Mouse (Mus musculus) ZHBTc4 (cell line): ENCODE data around the gene Olfr906.

ENCODE experiments used
- DNase-seq: peaks from one replicate; pipeline ENCODE4 v3.0.0-alpha.2; 2011; ENCODE audit warnings: low read depth, low spot score

The Olfr906 gene

DNA sequence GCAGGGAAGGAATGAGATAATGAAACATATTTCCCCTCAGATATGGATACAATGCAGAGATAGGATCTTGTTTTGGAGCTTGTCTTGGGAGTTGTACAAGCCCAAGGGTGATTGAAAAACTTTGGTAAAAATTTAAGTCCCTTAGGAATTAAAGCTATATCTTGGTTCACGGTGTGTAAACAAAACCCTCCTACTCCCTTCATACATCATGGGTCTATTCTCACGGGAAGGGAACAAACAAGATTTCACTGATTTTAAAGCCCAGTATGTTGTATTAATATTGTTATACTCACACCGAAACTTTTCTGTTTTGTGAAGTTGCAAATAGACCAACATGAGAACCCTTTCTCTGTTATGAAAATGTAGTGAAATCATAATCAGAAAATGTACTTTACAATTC is at the start of gene Olfr906:
Olfr906 (plus strand) TSS at position 301 of the 400 bp plus-strand sequence.
- DNase-seq, result no peak

DNA sequence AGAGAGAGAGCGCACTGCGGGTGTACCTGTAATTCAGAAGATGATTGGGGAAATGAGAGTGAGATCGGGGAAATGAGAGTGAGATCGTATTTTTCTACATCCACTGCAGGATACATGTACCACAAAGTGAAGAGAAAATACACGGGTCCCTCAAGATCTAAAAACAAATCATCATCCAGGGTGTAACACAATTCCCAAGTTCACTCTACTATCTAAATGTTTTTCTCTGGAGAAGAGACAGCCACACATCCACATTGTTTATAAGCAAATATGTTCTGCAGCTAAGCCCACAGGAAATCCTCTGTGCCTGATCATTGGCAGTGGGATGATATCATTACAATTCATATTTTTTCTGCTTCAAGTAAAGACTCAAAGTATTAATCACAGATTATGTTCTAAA is 39.5 kb upstream of the Olfr906 start, which contains the start of gene Olfr902:
Olfr902 (plus strand) TSS at position 301 of the 400 bp plus-strand sequence.
- DNase-seq, result no peak

DNA sequence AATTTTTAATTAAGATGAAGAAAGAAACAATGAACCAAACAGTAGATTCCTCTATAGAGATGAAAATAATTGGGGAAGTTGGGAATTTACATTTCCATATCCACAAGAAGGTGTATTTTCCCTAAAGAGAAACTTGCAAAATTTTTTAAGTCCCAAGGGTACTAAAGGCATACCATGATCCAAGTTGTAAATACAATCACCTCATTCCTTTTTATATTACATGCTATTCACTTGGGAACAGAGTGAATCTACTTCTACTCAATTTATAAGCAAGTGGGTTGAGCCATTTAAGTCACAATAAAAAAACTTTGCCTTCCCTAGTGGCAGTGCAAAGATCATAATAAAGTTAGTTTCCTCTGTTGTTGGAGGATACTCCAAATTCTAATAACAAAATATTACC is 24.0 kb upstream of the Olfr906 start, which contains the start of gene Olfr904:
Olfr904 (plus strand) TSS at position 301 of the 400 bp plus-strand sequence.
- DNase-seq, result no peak

DNA sequence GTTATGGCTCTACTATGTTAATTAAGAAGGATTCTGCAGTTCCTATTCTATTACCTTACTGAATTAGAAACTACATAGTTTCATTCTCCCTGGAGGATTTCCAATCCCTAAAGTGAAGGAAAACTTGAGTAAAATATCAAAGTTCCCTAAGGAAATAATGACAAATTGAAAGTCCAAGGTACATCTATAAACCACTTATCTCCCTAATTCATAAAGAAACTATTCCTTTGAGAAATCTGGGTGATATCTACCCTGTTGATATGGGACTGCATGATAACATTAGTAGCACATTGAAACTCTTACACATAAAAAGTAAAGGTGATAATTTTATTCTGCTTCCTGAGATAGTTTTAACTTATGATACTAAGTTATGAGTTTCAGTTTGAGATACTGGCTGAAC is 16.1 kb upstream of the Olfr906 start, which contains the start of gene Olfr905:
Olfr905 (plus strand) TSS at position 301 of the 400 bp plus-strand sequence.
- DNase-seq, result no peak

DNA sequence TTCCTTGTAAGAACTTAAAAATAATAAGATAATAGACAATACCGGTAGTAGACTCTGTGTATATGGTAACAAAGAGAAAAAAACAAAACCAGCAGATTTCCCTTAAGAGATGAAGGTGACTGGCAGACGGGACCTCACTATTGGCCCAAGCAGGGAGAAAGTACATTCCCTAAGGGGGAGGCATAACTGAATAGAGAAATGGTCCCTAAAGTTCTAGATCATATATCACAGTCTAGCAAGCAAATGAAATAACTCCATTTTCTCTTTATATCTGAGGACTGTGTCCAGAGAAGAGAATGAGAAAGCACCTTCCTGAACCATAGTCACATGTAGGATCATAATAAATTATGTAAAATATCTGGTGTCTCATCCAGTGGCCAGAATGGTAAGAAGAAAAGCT is 8.6 kb downstream of the Olfr906 start, which contains the start of gene Olfr907:
Olfr907 (plus strand) TSS at position 301 of the 400 bp plus-strand sequence.
- DNase-seq, result no peak

DNA sequence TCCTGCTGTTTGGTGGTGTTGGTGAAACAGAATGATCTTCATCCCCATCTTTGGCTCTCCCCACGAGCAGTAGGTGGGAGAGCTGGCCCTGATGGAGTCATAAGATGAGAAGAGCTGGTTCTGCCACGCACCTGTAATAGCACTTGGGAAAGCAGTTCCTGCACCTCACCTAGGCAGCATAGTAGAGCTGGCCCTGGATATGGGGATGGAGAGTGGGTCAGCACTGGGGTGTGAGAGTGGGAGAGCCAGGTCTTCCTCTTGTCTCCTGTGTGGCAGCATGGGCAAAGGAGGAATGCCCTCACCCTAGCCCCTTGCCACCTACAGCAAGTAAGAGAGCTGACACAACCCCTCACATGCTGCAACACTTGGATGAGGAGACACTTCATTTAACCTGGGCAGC is 25.5 kb downstream of the Olfr906 start:
- no peak for DNase-seq

DNA sequence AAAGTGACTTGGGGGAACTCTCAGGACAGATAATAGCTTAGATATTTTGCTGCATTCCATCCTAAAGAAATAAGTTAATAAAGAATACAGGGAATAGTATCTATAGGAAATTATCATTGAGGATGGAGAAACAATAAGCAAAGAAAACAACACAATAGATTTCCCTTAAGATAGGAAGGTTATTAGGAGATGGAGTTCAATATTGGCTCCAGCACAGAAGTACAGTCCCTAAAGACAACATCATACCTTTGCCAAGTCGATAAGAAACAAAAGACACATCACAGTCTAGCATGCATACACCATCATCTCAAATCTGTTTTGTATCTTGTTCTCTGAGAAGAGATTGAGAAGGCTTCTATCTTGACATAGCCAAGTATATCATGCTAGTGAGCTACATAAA is 34.4 kb downstream of the Olfr906 start, which contains the start of gene Olfr911-ps1:
Olfr911-ps1 (plus strand) TSS at position 301 of the 400 bp plus-strand sequence.
- DNase-seq, result no peak

DNA sequence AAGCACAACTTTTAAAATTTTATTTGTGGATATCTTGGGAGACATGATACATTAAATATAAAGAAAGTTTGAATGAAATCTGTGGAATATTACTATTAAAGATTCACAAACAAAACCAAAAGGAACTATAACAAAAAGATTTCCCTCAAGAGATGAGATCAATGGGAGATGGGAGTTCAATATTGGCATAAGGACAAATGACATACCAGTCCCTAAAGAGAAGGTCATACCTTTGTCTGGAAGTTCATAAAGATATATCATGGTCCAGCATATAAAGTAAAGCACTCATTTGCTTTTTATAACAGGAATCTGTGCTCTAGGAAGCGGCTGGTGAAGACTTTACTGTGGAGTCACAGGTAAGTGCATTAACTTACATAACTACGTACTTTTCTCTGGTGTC is 50.7 kb downstream of the Olfr906 start, which contains the start of gene Olfr910:
Olfr910 (plus strand) TSS at position 301 of the 400 bp plus-strand sequence.
- DNase-seq, result no peak
